Mouse (Mus musculus) myocyte (in vitro differentiated cells): ENCODE measurements at regions not wholly inside any gene's neighbourhood (a gene's known extent, or its start where the extent isn't known, plus 50 kb on each side); places are given as distances from the start of the nearest gene placed in this dataset.

Source experiments
- H3K27me3 ChIP-seq: one replicate; pipeline ENCODE4 v1.6.1; 2011; ENCODE audit not compliant: control insufficient read depth, insufficient read depth, insufficient read length
- H3K36me3 ChIP-seq: one replicate; pipeline ENCODE4 v1.6.1; 2011; ENCODE audit not compliant: control insufficient read depth, insufficient read depth
- H3K4me2 ChIP-seq: one replicate; pipeline ENCODE4 v1.6.1; 2011; ENCODE audit warnings: low read depth, control low read depth
- H3K4me3 ChIP-seq: one replicate; pipeline ENCODE4 v1.5.1; 2011; ENCODE audit warnings: mild to moderate bottlenecking, control low read depth, moderate library complexity
- H3K79me2 ChIP-seq: one replicate; pipeline ENCODE4 v1.6.1; 2011; ENCODE audit not compliant: control insufficient read depth, insufficient read depth
- H3ac ChIP-seq: one replicate; pipeline ENCODE4 v1.6.1; 2011; ENCODE audit not compliant: control insufficient read depth, insufficient read length
- CEBPB ChIP-seq: IDR thresholded peaks from 2 replicates; pipeline ENCODE4 v1.6.1; 2011; ENCODE audit warnings: mild to moderate bottlenecking, moderate library complexity; ENCODE audit not compliant: poor library complexity, insufficient read depth, severe bottlenecking
- E2F4 ChIP-seq: IDR thresholded peaks from one replicate; pipeline ENCODE4 v1.6.1; 2011; ENCODE audit warnings: mild to moderate bottlenecking, control low read depth, moderate library complexity; ENCODE audit not compliant: insufficient read depth
- MAX ChIP-seq: IDR thresholded peaks from one replicate; pipeline ENCODE4 v1.6.1; 2011; ENCODE audit warnings: low read depth, mild to moderate bottlenecking, control low read depth
- MYOD1 ChIP-seq, 3 experiments: IDR thresholded peaks; one replicate each; pipeline ENCODE4 v1.6.1; 2011; ENCODE audit warnings: control low read depth in 2 of 3, low read depth in 2 of 3, mild to moderate bottlenecking in 2 of 3, moderate library complexity in 1 of 3; ENCODE audit not compliant: insufficient read length in 2 of 3, control insufficient read depth in 1 of 3
- MYOG ChIP-seq, 3 experiments: IDR thresholded peaks; one replicate each; pipeline ENCODE4 v1.6.1; 2011; ENCODE audit warnings: control low read depth in 2 of 3, low read depth in 2 of 3, mild to moderate bottlenecking in 2 of 3; ENCODE audit not compliant: insufficient read length in 2 of 3, control insufficient read depth in 1 of 3, insufficient read depth in 1 of 3
- POLR2A ChIP-seq: IDR thresholded peaks from one replicate; pipeline ENCODE4 v1.6.1; 2011; ENCODE audit warnings: low read depth, mild to moderate bottlenecking, control low read depth, moderate library complexity; ENCODE audit not compliant: insufficient read length
- POLR2AphosphoS2 ChIP-seq: IDR thresholded peaks from one replicate; pipeline ENCODE4 v1.6.1; 2011; ENCODE audit warnings: low read depth, control low read depth; ENCODE audit not compliant: insufficient read length
- REST ChIP-seq: IDR thresholded peaks from one replicate; pipeline ENCODE4 v1.6.1; 2011; ENCODE audit warnings: mild to moderate bottlenecking, control low read depth, moderate library complexity; ENCODE audit not compliant: insufficient read depth, insufficient read length
- SRF ChIP-seq: IDR thresholded peaks from one replicate; pipeline ENCODE4 v1.6.1; 2011; ENCODE audit warnings: low read depth; ENCODE audit not compliant: control insufficient read depth, insufficient read length
- TCF12 ChIP-seq: IDR thresholded peaks from one replicate; pipeline ENCODE4 v1.6.1; 2011; ENCODE audit warnings: mild to moderate bottlenecking, control low read depth; ENCODE audit not compliant: poor library complexity, insufficient read depth, severe bottlenecking
- TCF3 ChIP-seq: IDR thresholded peaks from one replicate; pipeline ENCODE4 v1.6.1; 2011; ENCODE audit warnings: low read depth, control low read depth; ENCODE audit not compliant: insufficient read length
- USF1 ChIP-seq: IDR thresholded peaks from one replicate; pipeline ENCODE4 v1.6.1; 2011; ENCODE audit warnings: low read depth, mild to moderate bottlenecking, control low read depth, moderate library complexity

DNA sequence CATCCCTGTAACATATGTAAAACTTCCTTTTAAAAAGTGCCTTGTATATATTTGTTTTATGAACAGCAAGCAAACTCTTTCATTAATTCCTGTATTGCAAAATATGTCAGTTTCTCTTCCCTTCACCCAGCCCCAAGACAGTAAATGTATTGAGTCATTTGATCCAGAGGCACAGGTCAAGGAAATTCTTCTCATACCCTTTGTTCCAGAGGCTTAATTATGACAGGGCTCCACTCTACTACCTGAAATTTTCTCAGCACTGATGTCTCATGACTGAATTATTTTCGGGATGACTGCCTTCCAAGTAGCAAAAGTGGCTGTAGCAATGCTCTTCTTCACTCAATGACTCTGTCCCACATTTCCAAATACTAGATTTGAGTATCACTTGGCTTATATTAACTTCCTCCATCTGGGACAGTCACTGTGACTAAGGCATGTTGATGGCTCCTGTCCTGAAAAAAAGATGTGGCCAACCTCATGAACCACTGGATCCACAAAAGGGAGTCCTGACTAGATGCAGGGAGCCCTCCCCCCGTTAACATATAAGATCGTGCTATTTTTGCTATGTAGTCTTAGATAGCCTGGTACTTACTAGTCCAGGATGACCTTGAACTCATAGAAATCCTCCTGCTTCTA lies 80.3 kb upstream of the Rbpj start:
- H3K4me3 ChIP-seq, result no peak overlapping the region
- no peaks in the 10 kb centered on the region for H3K36me3 ChIP-seq
- H3K27me3 ChIP-seq, result no peaks in the 10 kb centered on the region
- no peak overlapping the region for H3K4me2 ChIP-seq
- TF ChIP-seq SRF (no peak), E2F4 (no peak), CEBPB (no peak), MYOG (IDR thresholded peaks at IDR 0.05; ENCODE audit: control insufficient read depth in 1 of 3, insufficient read depth in 1 of 3, insufficient read length in 2 of 3, low read depth in 2 of 3) (no peak), TCF3 (no peak), POLR2A (no peak), REST (no peak), MAX (no peak), USF1 (no peak), MYOD1 (IDR thresholded peaks at IDR 0.05; ENCODE audit: control insufficient read depth in 1 of 3, insufficient read length in 2 of 3, low read depth in 2 of 3) (no peak), TCF12 (no peak), POLR2AphosphoS2 (no peak)
- no peak overlapping the region for H3ac ChIP-seq
- no peaks in the 10 kb centered on the region for H3K79me2 ChIP-seq

DNA sequence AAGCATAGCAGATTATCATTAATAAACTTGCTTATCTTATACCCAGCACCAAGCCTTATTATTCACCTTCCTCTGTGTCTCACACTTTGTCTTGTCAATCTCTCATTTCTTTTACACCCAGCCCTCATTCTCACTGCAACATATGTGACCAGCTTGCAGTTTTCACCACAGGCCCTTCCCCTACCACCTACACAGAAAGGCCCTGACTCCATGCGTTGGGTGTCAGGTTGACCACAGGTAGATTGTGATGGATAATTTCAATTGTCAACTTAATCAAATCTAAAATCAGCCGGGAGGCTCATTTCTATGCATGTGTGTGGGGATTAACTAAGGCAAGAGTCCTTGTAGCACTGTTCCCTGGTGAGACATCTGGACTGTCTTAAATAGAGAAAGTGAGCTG lies 72.4 kb upstream of the Rbpj start:
- Histone ChIP-seq H3K27me3 (no peaks in the 10 kb centered on the region), H3K36me3 (no peaks in the 10 kb centered on the region), H3K79me2 (no peaks in the 10 kb centered on the region), H3K4me3 (no peak overlapping the region), H3ac (no peak overlapping the region), H3K4me2 (no peak overlapping the region)
- no peak for TF ChIP-seq MAX
- TF ChIP-seq TCF12, result no peak
- TF ChIP-seq SRF, result no peak
- no peak for TF ChIP-seq REST
- TF ChIP-seq POLR2AphosphoS2, result no peak

DNA sequence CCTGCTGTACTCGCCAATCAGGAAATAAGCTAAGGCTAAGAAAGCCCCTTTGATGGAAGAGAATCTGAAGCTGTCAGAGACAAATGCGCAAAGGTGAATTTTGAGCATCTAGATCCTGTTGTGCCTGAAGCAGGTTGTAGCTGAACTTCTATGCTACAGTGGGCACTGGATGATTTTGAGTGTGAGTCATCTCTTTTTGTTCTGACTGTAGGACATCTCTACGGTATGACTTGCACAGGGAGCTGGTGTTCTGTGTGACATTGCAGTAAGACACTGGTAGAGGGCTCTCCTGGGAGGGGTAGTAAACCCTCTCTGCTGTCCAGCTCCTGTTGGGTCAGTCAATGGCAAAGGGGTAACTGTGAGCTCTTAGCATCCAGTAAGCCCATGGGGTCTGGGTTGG lies 71.4 kb upstream of the Rbpj start:
- Histone ChIP-seq H3K4me2 (no peak overlapping the region), H3K79me2 (no peaks in the 10 kb centered on the region), H3K4me3 (no peak overlapping the region), H3K36me3 (no peaks in the 10 kb centered on the region), H3ac (no peak overlapping the region), H3K27me3 (no peaks in the 10 kb centered on the region)
- no peak for TF ChIP-seq E2F4
- TF ChIP-seq SRF, result no peak
- TF ChIP-seq TCF3, result no peak
- TF ChIP-seq TCF12, result no peak
- no peak for TF ChIP-seq POLR2A
- no peak for TF ChIP-seq MAX
- no peak for TF ChIP-seq POLR2AphosphoS2
- TF ChIP-seq MYOG (IDR thresholded peaks at IDR 0.05; ENCODE audit: control insufficient read depth in 1 of 3, insufficient read depth in 1 of 3, insufficient read length in 2 of 3, low read depth in 2 of 3), result no peak
- TF ChIP-seq REST, result no peak
- no peak for TF ChIP-seq USF1
- TF ChIP-seq CEBPB, result no peak
- no peak for TF ChIP-seq MYOD1 (IDR thresholded peaks at IDR 0.05; ENCODE audit: control insufficient read depth in 1 of 3, insufficient read length in 2 of 3, low read depth in 2 of 3)

DNA sequence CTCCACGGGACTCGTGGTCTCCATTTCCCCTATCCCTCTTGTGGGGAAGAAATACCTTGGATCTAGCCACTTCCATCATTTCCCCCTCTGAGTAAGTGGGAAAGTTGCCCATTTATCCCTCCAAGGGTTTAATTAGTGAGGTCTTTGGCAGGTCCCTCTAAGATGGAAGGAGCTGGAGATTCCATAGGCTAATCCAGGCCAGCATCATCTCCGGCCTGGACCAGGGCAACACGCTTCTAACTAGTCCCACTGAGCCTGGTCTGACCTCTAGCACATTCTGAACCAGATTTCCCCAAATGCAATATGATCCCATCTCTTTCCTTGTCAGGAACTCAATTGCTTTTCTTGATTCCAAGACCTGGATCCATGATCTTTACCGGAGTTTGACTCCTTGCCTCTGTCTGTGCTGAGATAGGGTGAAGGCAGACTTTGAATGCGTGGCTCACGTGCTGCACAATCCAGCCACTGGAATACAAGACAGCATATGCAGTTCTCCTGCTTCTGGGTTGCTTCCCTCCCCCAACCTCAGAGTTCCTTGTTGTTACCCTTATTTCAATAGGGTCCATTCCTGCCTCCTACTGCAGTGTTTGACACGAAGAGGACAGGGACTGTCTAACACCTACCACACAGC lies 67.4 kb upstream of the Rbpj start:
- Histone ChIP-seq H3K4me2 (no peak overlapping the region), H3K4me3 (no peak overlapping the region), H3K36me3 (no peaks in the 10 kb centered on the region), H3K79me2 (no peaks in the 10 kb centered on the region), H3K27me3 (no peaks in the 10 kb centered on the region), H3ac (no peak overlapping the region)
- TF ChIP-seq TCF3 (no peak), REST (no peak), POLR2AphosphoS2 (no peak), TCF12 (no peak), SRF (no peak), MYOG (IDR thresholded peaks at IDR 0.05; ENCODE audit: control insufficient read depth in 1 of 3, insufficient read depth in 1 of 3, insufficient read length in 2 of 3, low read depth in 2 of 3) (no peak), POLR2A (no peak), MYOD1 (IDR thresholded peaks at IDR 0.05; ENCODE audit: control insufficient read depth in 1 of 3, insufficient read length in 2 of 3, low read depth in 2 of 3) (no peak), E2F4 (no peak), USF1 (no peak), MAX (no peak), CEBPB (no peak)

DNA sequence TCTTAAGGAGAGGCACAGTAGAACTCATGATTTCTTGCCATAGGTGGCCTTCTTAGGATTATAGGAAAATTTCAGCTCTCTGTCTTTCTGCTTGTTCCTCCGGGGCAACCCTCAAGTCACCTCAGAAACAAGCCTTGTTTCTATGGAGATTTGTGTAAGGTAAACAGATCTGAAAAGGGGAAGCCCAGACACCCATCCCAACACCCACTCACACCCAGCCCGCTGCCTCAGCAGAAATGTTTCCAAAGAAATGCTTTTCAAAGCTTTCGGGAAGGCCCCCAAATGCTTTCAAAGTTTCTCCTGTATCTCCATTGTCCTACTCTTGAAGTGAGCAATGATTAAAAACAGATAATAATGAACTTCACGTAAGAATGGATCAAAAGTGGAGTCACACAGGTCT lies 64.9 kb upstream of the Rbpj start:
- Histone ChIP-seq H3ac (no peak overlapping the region), H3K27me3 (no peaks in the 10 kb centered on the region), H3K4me3 (no peak overlapping the region), H3K79me2 (no peaks in the 10 kb centered on the region), H3K36me3 (no peaks in the 10 kb centered on the region), H3K4me2 (no peak overlapping the region)
- TF ChIP-seq TCF3, result no peak
- no peak for TF ChIP-seq SRF
- no peak for TF ChIP-seq POLR2A
- TF ChIP-seq MYOG (IDR thresholded peaks at IDR 0.05; ENCODE audit: control insufficient read depth in 1 of 3, insufficient read depth in 1 of 3, insufficient read length in 2 of 3, low read depth in 2 of 3), result no peak
